Mouse (Mus musculus) cerebellum, postnatal 14 days (tissue): ENCODE measurements around the gene Gcgr.

Experiments
- DNase-seq, 2 experiments: peaks; one replicate each; pipeline ENCODE4 v3.0.0; 2021; ENCODE audit warnings: mixed read lengths in 2 of 2

Gene Gcgr

GRCm38 (mm10) chr11:120530085-120530964, at the start of gene Gcgr:
TSS of gene Gcgr (plus strand) at chr11:120530699.
- DNase-seq, result peak; percentile 30 to 54

GRCm38 (mm10) chr11:120483448-120483934, 47.0 kb upstream of the Gcgr start:
- no peak for DNase-seq

- peak; percentile 88 to 91 for DNase-seq
Observed at GRCm38 (mm10) chr11:120484265-120484981, 46.1 kb upstream of the Gcgr start, which contains the start of gene Mrpl12. TSS of gene Mrpl12 (plus strand) at chr11:120484613.

GRCm38 (mm10) chr11:120485251-120485650, 45.2 kb upstream of the Gcgr start:
- DNase-seq, result no peak

- DNase-seq, result no peak
Observed at GRCm38 (mm10) chr11:120488516-120488915, 42.0 kb upstream of the Gcgr start.

DNA sequence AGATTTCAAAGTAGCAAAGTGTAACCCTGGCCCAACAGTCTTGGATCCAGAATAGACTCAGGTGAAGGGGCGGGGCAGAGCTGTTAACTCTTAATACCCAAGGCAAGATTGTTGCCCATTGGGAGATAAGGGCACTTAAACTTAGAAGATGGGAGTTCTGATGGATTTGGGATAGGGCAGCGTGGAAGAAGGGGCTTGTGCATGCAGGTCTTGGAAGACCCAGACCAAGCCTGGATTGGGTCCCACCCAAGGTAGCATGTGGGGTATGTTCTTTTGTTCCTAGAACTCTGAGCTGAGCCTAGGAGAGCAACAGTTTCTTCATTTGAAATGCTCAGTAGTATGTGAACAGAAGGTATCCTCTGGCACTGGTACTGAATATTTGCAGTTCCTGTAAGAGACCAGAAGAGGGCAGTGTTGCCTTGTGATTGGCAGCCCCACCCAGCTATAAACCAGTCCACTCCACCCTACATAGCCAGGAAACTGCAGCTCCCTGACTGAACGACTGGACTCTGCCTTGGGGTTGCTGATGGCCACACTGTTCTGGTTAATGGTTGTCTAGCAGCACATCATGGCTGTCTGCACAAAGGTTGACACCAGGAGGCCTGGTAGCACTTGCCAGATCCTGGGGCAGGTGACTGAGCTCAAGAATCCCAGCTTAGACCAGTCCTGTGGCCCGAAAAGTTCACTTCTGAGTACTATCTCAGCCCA, 41.3 kb upstream of the Gcgr start:
- DNase-seq, result peak; percentile 77 to 83

DNA sequence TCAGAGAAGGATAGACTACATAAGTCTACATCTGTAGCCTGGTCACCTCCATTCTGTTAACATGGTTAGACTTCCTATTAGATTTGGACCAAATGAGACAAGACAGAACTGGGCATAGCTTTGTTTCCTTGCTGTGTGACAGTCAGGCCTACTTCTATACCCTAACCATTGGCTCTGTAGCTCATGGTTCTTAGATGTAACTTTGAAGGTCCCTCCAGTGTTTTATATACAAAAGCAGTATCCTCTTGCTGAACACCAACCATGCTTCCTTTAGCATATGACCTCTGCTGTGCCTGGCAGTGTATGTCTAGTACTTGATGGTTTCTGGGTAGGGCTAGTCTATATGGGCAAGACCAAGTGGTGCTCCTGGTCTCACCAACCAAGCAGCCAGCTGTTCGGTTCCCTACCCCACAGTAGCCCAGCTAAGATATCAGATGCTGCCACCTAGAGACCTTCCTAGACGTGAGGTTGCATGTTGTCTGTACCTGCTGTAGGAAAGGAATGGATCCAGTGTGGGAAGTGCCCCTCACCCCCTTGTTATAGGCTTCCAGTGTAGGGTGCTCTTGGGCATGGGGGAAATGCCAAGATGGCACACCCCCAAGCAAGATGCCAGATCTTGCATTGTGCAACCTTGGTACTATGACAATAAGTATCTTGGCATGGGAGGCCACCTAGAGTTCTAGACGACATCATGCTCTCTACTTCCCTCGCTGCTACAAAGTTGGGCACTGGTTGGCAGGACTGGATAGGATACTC, 40.0 kb upstream of the Gcgr start:
- DNase-seq, result no peak

DNA sequence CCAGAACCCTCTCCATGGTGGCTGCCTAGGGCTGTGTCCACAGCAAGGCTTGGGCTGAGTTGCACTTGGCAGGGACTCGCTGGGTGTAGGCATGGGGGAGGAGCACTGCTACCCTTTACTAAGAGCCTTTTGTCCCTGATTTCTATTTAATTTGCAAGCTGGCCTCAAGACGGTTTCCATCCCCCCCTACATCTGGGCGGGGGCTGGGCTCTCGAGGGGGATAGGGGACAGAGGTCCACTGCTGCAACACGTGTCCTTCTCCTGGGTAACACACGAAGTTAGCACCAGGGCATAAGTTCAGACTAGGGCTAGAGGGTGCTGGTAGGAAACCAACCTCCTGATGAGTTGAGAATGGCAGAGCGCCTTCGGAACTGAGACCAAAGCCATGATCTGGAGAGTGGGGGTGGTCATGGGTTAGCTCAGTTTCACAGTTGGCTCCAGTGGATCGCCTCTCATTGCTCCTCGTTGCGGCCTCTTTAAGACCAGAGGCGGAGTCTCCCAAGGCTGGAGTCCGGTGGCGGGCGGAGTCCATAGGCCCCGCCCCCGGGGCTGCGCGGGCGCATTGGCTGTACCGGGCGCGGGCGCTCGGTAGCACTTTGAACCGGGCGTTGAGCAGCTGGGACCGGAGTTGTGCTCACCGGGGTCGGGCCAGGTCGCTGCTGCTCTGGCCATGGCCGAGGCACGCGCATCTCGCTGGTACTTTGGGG, 39.0 kb upstream of the Gcgr start, which contains the start of gene Slc25a10:
TSS of gene Slc25a10 (plus strand) at position 524 of the 707 bp plus-strand sequence.
- peak; percentile 88 to 89 for DNase-seq

- no peak for DNase-seq
Observed at GRCm38 (mm10) chr11:120492024-120492877, 38.2 kb upstream of the Gcgr start.

DNA sequence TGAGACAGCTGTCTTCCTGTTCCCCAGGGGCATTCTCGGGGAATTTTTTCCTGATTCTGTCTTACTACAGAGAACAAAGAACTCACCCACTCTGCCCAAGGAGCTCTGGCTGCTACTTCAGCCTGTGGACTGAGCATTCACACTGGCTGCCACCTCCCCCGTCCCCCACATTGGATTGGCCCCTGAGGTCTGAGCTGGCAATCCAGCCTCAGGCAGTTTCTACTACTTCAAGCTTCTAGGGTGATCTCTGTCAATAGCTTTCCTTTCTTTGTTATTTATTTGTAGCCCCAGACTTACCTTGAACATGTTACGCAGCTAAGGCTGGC, 37.7 kb upstream of the Gcgr start:
- no peak for DNase-seq

DNA sequence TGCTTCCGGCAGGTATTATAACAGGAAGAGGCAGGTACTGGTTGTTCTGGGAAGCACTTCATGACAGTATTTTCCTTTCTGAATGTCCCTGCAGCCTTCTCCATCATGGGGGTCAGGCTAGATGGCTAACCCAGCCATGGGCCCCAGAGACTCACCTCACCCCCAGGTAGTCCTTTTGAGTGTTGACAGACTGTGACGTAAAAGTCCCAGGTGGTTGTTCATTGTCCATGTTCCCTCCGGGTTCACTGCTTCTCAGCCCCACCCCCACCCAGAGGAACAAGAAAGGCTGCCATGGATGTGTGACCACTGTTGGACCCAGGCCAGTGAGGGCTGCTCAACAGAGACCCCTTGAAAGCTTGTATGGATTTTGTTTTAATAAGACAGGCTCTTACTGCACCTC, 37.1 kb upstream of the Gcgr start:
- DNase-seq, result no peak

GRCm38 (mm10) chr11:120493911-120494310, 36.6 kb upstream of the Gcgr start:
- no peak for DNase-seq

DNA sequence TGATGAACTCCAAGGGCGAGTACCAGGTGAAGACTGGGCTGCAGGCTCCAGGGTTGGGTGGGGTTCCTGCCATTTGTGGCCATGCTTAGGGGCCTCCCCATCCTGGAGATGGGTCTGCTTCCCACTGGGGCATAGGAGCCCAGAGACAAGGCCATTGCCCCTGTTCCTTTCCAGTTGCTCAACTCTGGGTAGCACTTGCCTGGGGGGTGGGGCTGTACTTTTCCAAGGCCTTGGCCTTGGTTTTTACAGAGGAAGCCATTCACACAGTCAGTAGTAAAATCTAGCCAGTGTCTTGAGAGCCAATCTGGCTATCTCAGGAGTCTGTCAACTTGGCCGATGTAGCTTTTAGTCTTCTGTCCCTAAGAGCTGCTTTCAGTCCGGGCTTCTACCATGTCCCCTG, 33.1 kb upstream of the Gcgr start:
- DNase-seq, result no peak

DNA sequence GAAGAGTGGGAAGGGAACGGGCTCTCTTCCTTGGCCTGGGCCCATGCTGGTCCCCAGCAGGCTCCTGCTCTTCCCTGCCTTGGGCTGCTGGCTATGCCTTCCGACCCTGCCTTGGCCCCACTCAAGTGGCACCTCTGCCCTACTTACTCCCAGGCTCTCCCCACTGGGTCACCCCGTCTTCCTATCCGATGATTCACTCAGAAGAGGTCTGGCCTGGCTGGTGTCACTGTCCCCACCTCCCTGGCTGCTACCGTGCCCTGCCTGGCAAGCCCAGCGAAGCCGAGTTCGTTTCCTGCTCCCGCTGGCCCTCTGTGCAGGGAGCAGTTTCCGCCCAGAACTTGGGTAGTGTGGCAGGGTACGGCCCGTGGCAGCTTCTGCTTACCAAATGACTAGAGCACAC, 32.3 kb upstream of the Gcgr start:
- no peak for DNase-seq

DNA sequence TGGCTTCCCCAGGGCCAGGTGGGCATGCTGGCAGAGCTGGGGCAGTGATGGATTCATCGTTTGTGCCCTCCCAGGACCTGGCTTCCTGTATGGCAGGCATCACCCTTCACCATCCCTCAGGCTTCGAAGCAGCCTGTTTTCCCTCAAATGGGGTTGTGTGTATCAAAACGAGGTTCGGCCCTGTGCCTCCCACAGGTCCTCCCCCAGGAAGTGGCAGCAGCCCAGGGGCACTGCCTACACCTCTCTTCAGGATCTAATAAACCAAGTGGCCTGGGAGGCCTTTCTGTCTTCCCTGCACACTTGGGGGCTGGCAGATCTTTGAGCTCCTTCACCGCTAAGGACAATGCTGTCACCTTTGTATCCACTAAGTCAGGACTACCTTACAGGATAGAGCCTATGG, 31.6 kb upstream of the Gcgr start:
- DNase-seq, result no peak

DNA sequence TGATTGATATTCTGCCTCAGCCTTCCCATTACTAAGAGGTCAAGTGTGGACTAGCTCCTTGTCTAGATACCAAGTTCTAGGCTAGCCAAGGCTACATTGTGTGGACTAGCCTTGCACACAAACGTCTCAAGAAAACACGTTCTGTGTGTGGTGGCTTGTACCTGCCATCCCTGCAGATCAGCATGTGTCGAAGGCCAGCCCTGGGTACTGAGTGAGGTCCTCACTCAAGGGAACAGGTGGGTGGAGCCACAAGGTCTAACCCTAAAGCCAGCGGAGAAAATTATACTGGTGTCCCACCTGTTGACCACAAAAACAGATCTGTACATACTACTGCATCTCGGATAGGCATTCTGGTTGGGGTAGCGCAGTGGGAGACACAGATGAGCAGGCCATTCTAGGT, 30.6 kb upstream of the Gcgr start:
- no peak for DNase-seq

DNA sequence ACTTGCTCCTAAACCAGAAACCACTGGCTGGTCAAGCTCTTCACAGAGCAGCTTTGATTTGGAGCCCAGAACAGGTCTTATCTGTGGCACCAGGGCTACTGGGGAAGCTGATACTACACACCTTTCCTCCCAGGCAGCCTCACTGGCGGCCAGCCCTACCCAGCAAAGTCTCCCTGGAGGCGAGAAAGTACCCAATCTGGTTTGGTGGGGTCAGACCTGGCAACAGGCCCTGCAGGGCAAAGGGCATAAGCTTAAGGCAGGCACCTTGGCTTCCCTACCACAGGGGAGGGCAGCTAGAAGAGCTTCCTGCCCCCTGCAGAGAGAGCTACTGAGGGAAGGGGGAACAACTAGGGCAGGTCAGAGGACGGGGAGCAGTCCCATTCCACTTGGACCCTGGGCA, 30.1 kb upstream of the Gcgr start:
- no peak for DNase-seq

DNA sequence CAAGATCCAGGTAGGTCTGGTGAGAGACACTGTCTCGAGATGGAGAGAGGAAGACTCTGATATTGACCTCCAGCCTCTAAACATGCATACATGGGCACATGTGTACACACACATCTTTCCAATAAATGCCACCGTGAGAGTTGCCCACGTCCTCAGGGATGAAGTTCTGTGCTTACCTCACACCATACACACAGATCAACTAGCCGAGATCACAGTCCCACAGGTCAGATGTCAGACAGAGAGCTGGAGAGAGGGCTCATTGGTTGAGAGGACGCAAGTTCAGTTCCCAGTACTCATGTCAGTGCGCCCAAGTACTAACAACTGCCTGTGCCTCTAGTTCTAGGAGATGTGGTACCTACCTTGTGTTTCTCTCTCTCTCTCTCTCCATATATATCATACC, 29.5 kb upstream of the Gcgr start:
- DNase-seq, result no peak

DNA sequence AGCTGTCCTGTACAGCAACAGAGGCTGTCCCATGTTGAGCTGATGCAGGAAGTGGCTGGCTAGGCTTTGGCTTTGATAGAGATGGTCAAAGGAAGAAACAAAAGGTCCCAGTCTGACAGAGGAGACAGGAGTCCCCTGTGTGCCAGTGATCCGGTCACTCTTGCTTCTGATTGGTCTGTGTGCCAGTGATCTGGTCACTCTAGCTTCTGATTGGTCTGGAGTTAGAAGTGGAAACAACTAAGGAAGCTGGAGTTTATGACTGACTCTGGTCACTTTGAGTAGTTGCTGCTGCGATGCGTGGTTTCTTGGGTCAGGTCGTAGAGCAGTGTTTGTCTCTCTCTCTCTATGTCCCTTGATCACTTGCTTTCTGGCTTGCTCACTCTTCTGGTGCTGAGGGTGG, 28.8 kb upstream of the Gcgr start:
- no peak for DNase-seq

- no peak for DNase-seq
Observed at GRCm38 (mm10) chr11:120505661-120506060, 24.8 kb upstream of the Gcgr start.

DNA sequence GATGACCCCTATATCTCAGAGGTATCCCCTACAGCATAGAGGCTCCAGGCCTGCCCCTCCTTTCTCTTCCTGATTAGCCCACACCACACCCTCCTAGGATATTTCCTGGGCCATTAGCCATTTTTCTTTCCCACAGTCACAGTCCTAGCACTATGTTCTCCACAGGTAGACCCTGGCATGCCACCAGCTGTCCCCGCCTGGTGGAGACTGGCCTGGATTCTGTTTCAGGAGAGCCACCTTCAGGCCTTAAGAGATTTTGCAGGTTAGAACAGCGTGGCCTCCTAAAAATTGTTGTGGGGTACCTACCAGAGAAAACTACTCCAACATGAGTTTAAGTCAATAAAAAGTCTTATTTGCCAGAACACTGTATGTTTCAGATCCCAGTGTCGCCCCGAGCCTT, 23.6 kb upstream of the Gcgr start:
- DNase-seq, result peak; percentile 79 to 89
